Mouse (Mus musculus) testis, adult 2 months (tissue): ENCODE measurements around the gene Fam107b.

ENCODE experiments used
- CTCF ChIP-seq: fragments of 200-500 bp; IDR thresholded peaks from 2 replicates; pipeline ENCODE4 v1.5.1; 2012; ENCODE audit warnings: low read depth, mild to moderate bottlenecking, inconsistent platforms, low read length, moderate library complexity; ENCODE audit not compliant: control insufficient read depth, insufficient read depth, insufficient replicate concordance
- POLR2A ChIP-seq: fragments of 200-500 bp; IDR thresholded peaks from 2 replicates; pipeline ENCODE4 v1.6.1; 2012; ENCODE audit warnings: low read depth, mild to moderate bottlenecking, inconsistent platforms, low read length, moderate library complexity; ENCODE audit not compliant: control insufficient read depth

GRCm38 (mm10) chr2:3745041-3745440 is 174.8 kb downstream of the Fam107b start:
- TF ChIP-seq CTCF (no peak), POLR2A (no peak)
